Mouse (Mus musculus): ENCODE measurements around the gene Ddost. TPM values are rescaled to one million over a fixed set of nuclear protein-coding genes. Genes with fewer than 3 reads are reported as not detected.

Ddost gene
- polyA plus RNA-seq, 1 experiment from 2014 or later, result 214 TPM

- no peaks in the 10 kb centered on the region for H3K4me1 ChIP-seq (replicated peaks; ENCODE audit: control insufficient read depth, insufficient read depth, low read length)
- no peaks in the 10 kb centered on the region for H3K36me3 ChIP-seq (ENCODE audit: control insufficient read depth, insufficient read depth, low read length)
- no peak overlapping the region for H3K9ac ChIP-seq (ENCODE audit: low read depth, low read length)
- DNase-seq (ENCODE audit: low spot score) (peak; percentile 82), ATAC-seq (ENCODE audit: low FRiP score) (peak; percentile 40; the same call in 1 of the 2 replicates)
- WGBS, result 26% methylated on average over 4 of the region's 4 CpGs
- H3K27ac ChIP-seq (ENCODE audit: low read depth, low read length), result no peak overlapping the region
- no peak overlapping the region for H3K4me2 ChIP-seq (replicated peaks; ENCODE audit: low read depth, low read length)
- H3K9me3 ChIP-seq (ENCODE audit: control insufficient read depth, low read length), result no peaks in the 10 kb centered on the region
- H3K4me3 ChIP-seq (ENCODE audit: low read depth, low read length), result no peak overlapping the region
- no peaks in the 10 kb centered on the region for H3K27me3 ChIP-seq (ENCODE audit: control insufficient read depth, insufficient read depth, low read length)
These were observed 21.7 kb upstream of the Ddost start for GRCm38 (mm10) chr4:138282834-138283233.

- H3K27ac ChIP-seq (ENCODE audit: low read depth, low read length), result no peak overlapping the region
- no peaks in the 10 kb centered on the region for H3K4me1 ChIP-seq (replicated peaks; ENCODE audit: control insufficient read depth, insufficient read depth, low read length)
- 88% methylated on average over 12 of the region's 12 CpGs for WGBS
- DNase-seq (ENCODE audit: low spot score), result no peak
- no peaks in the 10 kb centered on the region for H3K36me3 ChIP-seq (ENCODE audit: control insufficient read depth, insufficient read depth, low read length)
- no peaks in the 10 kb centered on the region for H3K27me3 ChIP-seq (ENCODE audit: control insufficient read depth, insufficient read depth, low read length)
- H3K4me2 ChIP-seq (replicated peaks; ENCODE audit: low read depth, low read length), result no peak overlapping the region
- ATAC-seq (ENCODE audit: low FRiP score), result no peak
- no peak overlapping the region for H3K4me3 ChIP-seq (ENCODE audit: low read depth, low read length)
- no peak overlapping the region for H3K9ac ChIP-seq (ENCODE audit: low read depth, low read length)
- H3K9me3 ChIP-seq (ENCODE audit: control insufficient read depth, low read length), result no peaks in the 10 kb centered on the region
These were observed 18.1 kb upstream of the Ddost start for GRCm38 (mm10) chr4:138286411-138286810.

- DNase-seq (ENCODE audit: low spot score), result no peak
These were observed 15.8 kb upstream of the Ddost start for GRCm38 (mm10) chr4:138288691-138289090.

GRCm38 (mm10) chr4:138292028-138292427 is 12.5 kb upstream of the Ddost start:
- Histone ChIP-seq H3K4me3 (ENCODE audit: low read depth, low read length) (no peak overlapping the region), H3K9ac (ENCODE audit: low read depth, low read length) (no peak overlapping the region), H3K9me3 (ENCODE audit: control insufficient read depth, low read length) (no peaks in the 10 kb centered on the region), H3K36me3 (ENCODE audit: control insufficient read depth, insufficient read depth, low read length) (no peaks in the 10 kb centered on the region), H3K4me2 (replicated peaks; ENCODE audit: low read depth, low read length) (no peak overlapping the region), H3K27me3 (ENCODE audit: control insufficient read depth, insufficient read depth, low read length) (no peaks in the 10 kb centered on the region), H3K27ac (ENCODE audit: low read depth, low read length) (no peak overlapping the region), H3K4me1 (replicated peaks; ENCODE audit: control insufficient read depth, insufficient read depth, low read length) (no peaks in the 10 kb centered on the region)
- 86% methylated on average over 13 of the region's 13 CpGs for WGBS
- DNase-seq (ENCODE audit: low spot score) (no peak), ATAC-seq (ENCODE audit: low FRiP score) (no peak)

More at GRCm38 (mm10) chr4:138288691-138289090, 15.8 kb upstream of the Ddost start:
- Histone ChIP-seq H3K27ac (ENCODE audit: low read depth, low read length) (no peak overlapping the region), H3K4me2 (replicated peaks; ENCODE audit: low read depth, low read length) (no peak overlapping the region), H3K4me1 (replicated peaks; ENCODE audit: control insufficient read depth, insufficient read depth, low read length) (no peaks in the 10 kb centered on the region), H3K4me3 (ENCODE audit: low read depth, low read length) (no peak overlapping the region), H3K27me3 (ENCODE audit: control insufficient read depth, insufficient read depth, low read length) (no peaks in the 10 kb centered on the region), H3K36me3 (ENCODE audit: control insufficient read depth, insufficient read depth, low read length) (no peaks in the 10 kb centered on the region), H3K9ac (ENCODE audit: low read depth, low read length) (no peak overlapping the region), H3K9me3 (ENCODE audit: control insufficient read depth, low read length) (no peaks in the 10 kb centered on the region)
- ATAC-seq (ENCODE audit: low FRiP score), result no peak
- 80% methylated on average over 7 of the region's 7 CpGs for WGBS

GRCm38 (mm10) chr4:138293261-138293948 is 11.1 kb upstream of the Ddost start:
- Histone ChIP-seq H3K9ac (ENCODE audit: low read depth, low read length) (no peak overlapping the region), H3K4me3 (ENCODE audit: low read depth, low read length) (no peak overlapping the region), H3K27me3 (ENCODE audit: control insufficient read depth, insufficient read depth, low read length) (no peaks in the 10 kb centered on the region), H3K9me3 (ENCODE audit: control insufficient read depth, low read length) (no peaks in the 10 kb centered on the region), H3K4me2 (replicated peaks; ENCODE audit: low read depth, low read length) (no peak overlapping the region), H3K4me1 (replicated peaks; ENCODE audit: control insufficient read depth, insufficient read depth, low read length) (no peaks in the 10 kb centered on the region), H3K36me3 (ENCODE audit: control insufficient read depth, insufficient read depth, low read length) (no peaks in the 10 kb centered on the region), H3K27ac (ENCODE audit: low read depth, low read length) (peak overlapping the region; percentile 54; the same call in 1 of the 2 replicates)
- 75% methylated on average over 18 of the region's 18 CpGs for WGBS
- ATAC-seq (ENCODE audit: low FRiP score) (peak; percentile 69), DNase-seq (ENCODE audit: low spot score) (peak; percentile 21)

GRCm38 (mm10) chr4:138293949-138294550 is 10.5 kb upstream of the Ddost start:
- peak; percentile 51; the same call in 1 of the 2 replicates for ATAC-seq (ENCODE audit: low FRiP score)
- peak overlapping the region; percentile 54; the same call in 1 of the 2 replicates for H3K27ac ChIP-seq (ENCODE audit: low read depth, low read length)

GRCm38 (mm10) chr4:138301271-138301780 is 3.2 kb upstream of the Ddost start:
- Histone ChIP-seq H3K9ac (ENCODE audit: low read depth, low read length) (no peak overlapping the region), H3K27me3 (ENCODE audit: control insufficient read depth, insufficient read depth, low read length) (no peaks in the 10 kb centered on the region), H3K27ac (ENCODE audit: low read depth, low read length) (no peak overlapping the region), H3K4me2 (replicated peaks; ENCODE audit: low read depth, low read length) (no peak overlapping the region), H3K4me1 (replicated peaks; ENCODE audit: control insufficient read depth, insufficient read depth, low read length) (peaks cover 4% of the 10 kb centered on the region), H3K4me3 (ENCODE audit: low read depth, low read length) (no peak overlapping the region), H3K9me3 (ENCODE audit: control insufficient read depth, low read length) (no peaks in the 10 kb centered on the region), H3K36me3 (ENCODE audit: control insufficient read depth, insufficient read depth, low read length) (no peaks in the 10 kb centered on the region)
- no peak for DNase-seq (ENCODE audit: low spot score)
- ATAC-seq (ENCODE audit: low FRiP score), result no peak
- WGBS, result 86% methylated on average over 10 of the region's 10 CpGs

More at GRCm38 (mm10) chr4:138293949-138294550, 10.5 kb upstream of the Ddost start:
- Histone ChIP-seq H3K9me3 (ENCODE audit: control insufficient read depth, low read length) (no peaks in the 10 kb centered on the region), H3K4me2 (replicated peaks; ENCODE audit: low read depth, low read length) (no peak overlapping the region), H3K27me3 (ENCODE audit: control insufficient read depth, insufficient read depth, low read length) (no peaks in the 10 kb centered on the region), H3K9ac (ENCODE audit: low read depth, low read length) (no peak overlapping the region), H3K4me3 (ENCODE audit: low read depth, low read length) (no peak overlapping the region), H3K4me1 (replicated peaks; ENCODE audit: control insufficient read depth, insufficient read depth, low read length) (no peaks in the 10 kb centered on the region), H3K36me3 (ENCODE audit: control insufficient read depth, insufficient read depth, low read length) (no peaks in the 10 kb centered on the region)
- DNase-seq (ENCODE audit: low spot score), result no peak
- WGBS, result 88% methylated on average over 9 of the region's 14 CpGs

- H3K27ac ChIP-seq (ENCODE audit: low read depth, low read length), result no peak overlapping the region
- no peaks in the 10 kb centered on the region for H3K9me3 ChIP-seq (ENCODE audit: control insufficient read depth, low read length)
- ATAC-seq (ENCODE audit: low FRiP score), result no peak
- H3K4me3 ChIP-seq (ENCODE audit: low read depth, low read length), result no peak overlapping the region
- 86% methylated on average over 3 of the region's 3 CpGs for WGBS
- no peaks in the 10 kb centered on the region for H3K36me3 ChIP-seq (ENCODE audit: control insufficient read depth, insufficient read depth, low read length)
- no peaks in the 10 kb centered on the region for H3K27me3 ChIP-seq (ENCODE audit: control insufficient read depth, insufficient read depth, low read length)
- DNase-seq (ENCODE audit: low spot score), result no peak
- no peak overlapping the region for H3K9ac ChIP-seq (ENCODE audit: low read depth, low read length)
- no peak overlapping the region for H3K4me2 ChIP-seq (replicated peaks; ENCODE audit: low read depth, low read length)
- H3K4me1 ChIP-seq (replicated peaks; ENCODE audit: control insufficient read depth, insufficient read depth, low read length), result peaks cover 4% of the 10 kb centered on the region
These were observed 1.5 kb upstream of the Ddost start for GRCm38 (mm10) chr4:138303011-138303410.
